Mouse (Mus musculus): ENCODE data around the gene Dchs2.

Gene Dchs2

DNA sequence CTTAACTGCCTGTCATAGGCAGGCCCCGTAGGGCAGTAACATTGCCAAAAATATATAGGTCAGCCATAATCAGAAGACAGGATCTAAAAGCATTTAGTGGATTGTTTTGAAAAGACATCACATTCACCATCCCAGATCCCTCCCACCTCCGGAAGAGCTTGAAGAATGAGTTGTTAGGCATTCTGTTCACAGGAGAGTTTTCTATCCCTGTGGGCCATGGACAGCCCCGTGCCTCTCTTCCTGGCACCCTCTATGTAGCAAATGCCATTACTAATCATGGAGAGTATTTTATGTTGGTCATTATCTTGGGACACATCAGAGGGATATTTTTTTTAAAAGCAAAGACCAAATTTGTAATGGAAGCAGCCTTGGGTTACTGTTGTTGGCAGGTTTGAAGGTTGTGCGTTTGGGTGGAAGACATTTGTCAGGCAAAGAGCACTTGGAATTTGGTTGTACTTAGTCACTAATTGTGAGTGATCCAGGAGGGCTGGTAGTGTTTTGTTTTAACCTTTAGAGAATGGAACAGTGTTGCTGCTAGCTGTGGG is 122.3 kb downstream of the Dchs2 start:
- in situ Hi-C loops (cut with MseI, MboI) = no loop called here

DNA sequence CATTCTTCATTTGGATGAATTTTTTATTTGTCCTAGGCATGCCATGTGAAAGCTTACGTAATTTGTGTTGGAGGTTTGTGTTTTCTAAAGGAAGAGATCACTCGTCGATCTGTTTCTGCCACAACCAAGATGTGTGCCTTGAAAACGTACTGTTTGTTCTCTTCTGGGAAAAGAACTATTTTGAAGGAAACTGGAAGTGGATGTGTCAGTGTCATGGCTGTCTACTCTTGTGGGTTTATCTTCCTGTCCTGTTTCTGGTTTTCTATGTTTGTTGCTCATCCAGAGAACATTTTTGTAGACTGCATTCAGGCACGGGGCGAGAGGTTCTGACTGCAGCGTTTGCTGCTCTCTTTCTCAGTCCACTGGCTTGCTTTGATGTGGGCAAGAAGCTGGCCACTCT is 124.2 kb downstream of the Dchs2 start:
- in situ Hi-C loops (cut with MseI, MboI) = no loop called here

DNA sequence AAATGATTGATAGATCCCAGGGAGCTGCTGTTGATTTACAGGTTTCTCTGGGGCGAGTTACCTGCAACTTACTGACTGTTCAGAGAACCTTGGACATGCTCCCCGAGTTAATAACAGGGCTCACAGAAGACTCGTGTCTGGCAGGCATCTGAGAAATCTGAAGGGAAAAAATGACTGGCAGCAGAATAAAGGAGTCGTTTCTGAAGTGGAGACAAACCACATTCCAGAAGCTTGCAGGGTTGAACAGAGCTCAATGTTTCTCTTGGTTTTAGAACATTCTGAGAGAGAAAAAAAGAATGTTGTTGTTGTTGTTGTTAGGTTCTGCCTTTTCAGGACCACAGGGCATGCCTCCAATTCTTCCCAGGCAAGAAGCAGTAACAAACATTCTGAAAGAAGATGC is 131.7 kb downstream of the Dchs2 start:
- in situ Hi-C loops (cut with MseI, MboI) = no loop called here

DNA sequence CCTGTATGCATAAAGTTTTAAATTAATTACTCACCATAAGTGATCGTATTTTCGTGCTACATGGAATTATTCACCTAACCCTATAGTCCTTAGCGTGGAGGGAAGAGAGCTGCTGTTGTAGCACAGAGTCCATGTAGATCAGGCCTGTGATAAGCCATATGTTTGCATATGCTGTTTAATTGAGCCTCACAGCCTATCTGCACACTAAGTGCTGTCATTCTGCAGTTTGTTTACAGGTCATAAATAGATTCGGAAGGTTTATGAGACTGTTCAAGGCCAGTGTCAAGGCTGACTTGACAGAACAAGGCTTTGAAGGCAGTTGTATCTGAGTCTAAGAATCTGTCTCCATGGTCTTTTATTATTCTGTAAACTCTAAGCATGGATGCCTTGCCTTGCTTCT is 138.3 kb downstream of the Dchs2 start:
- in situ Hi-C loops (cut with MseI, MboI) = no loop called here

DNA sequence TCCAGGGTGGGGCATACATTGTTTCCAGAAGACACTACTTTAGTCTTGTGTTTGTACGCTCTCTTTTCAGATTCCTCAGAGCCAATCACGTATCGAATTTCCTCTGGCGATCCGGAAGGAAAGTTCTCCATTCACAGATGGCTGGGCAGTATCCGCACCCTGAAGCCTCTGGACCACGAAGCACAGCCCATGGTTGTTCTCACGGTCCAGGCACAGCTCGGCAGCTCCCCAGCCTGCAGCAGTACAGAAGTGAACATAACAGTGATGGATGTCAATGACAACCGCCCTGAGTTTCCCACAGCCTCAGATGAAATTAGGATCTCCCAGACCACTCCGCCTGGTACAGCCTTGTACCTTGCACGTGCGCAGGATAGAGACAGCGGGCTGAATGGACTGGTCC is 142.5 kb downstream of the Dchs2 start:
- in situ Hi-C loops (cut with MseI, MboI) = loop anchor here (5.0 to 10.0 kb wide), 2 partner anchors 163 to 165 kb away; no protein-coding TSS in a partner anchor

DNA sequence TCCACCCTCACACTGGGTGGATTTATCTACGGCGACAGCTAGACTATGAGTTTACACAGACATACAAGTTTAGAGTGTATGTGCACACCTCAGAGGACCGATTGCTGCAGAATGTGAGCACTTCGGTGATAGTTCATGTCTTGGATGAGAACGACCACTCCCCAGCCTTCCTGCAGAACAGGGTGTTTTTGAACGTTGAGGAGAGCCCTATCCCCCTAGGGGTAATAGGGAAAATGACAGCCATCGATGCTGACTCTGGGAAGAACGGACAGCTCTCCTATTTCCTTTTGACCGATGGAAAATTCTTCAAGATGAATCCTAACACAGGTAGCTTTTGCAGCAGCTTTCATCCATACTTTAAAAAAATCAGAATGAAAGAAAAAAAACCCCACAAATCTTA is 143.2 kb downstream of the Dchs2 start:
- in situ Hi-C loops (cut with MseI, MboI) = loop anchor here (5.0 to 10.0 kb wide), 2 partner anchors 164 to 166 kb away; no protein-coding TSS in a partner anchor

DNA sequence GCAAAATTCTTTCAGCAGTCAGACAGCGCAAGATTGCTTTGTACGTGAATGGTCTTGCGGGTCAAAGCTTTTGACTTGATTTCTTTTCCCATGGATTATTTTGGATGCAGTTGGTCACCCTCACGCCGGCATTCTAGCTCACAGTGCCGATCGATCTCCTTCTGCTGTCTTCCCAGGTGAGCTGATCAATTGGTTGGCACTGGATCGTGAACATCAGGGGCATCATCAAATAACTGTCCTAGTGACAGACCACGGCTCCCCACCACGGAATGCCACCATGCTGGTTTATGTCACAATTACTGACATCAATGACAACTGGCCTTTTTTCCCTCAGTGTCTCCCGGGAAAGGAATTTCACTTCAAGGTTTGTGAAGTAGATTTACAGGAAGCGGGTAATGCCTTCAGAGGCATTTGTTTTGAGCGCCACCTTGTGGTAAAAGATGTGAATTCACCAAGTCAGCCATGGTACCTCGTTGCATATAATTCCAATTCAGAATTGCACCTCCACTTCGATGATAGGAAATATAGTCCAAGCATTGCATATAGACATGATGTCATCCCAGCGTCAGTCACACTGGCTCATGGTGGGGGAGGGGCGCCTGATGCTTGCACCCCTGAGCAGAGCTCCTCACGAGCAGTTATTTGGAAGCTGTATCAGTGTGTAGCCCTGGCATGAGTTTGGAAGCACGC is 146.0 kb downstream of the Dchs2 start:
- in situ Hi-C loops (cut with MseI, MboI) = loop anchor here (5.0 to 10.0 kb wide), 2 partner anchors 166 to 169 kb away; no protein-coding TSS in a partner anchor

DNA sequence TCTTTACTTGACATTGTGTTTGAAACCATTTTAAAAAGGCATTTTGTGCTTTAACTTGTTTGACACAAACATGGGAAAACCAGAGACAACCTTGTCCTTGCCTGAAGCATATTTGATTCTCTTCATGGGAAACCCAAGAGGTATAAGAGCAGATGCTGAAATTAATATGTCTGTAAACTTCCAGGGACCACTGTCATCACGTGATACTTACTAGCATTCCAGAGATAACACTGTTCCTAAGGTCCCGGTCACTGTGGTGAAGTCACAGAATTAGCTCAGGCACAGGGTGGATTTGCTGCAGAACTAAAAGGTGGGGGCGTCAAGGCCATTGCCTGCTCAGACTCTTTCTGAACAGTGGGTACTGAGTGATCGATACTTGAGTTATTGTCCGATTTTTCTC is 148.0 kb downstream of the Dchs2 start:
- in situ Hi-C loops (cut with MseI, MboI) = loop anchor here in 1 of 2 experiments (10.0 kb wide), 1 partner anchor 171 kb away; no protein-coding TSS in a partner anchor

DNA sequence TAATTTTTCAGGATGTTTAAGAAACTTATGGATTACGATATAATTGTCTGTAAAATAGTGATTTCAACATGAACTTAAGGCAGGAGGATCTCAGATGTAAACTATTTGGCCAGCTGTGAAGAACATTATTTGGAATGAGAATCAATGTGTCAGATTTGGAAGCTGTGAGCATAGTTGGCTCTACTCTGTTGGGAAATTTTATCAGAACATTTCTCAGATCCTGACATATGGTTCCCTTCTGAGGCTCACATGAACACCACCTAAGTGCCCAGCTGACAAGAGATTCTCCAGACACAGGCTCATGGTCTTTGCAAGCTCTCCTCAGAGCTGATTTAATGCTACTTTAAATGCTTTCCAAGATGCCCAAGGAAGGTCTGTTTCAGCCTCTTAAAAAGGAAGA is 156.1 kb downstream of the Dchs2 start:
- in situ Hi-C loops (cut with MseI, MboI) = loop anchor here in 1 of 2 experiments (10.0 kb wide), 1 partner anchor 411 kb away; no protein-coding TSS in a partner anchor

DNA sequence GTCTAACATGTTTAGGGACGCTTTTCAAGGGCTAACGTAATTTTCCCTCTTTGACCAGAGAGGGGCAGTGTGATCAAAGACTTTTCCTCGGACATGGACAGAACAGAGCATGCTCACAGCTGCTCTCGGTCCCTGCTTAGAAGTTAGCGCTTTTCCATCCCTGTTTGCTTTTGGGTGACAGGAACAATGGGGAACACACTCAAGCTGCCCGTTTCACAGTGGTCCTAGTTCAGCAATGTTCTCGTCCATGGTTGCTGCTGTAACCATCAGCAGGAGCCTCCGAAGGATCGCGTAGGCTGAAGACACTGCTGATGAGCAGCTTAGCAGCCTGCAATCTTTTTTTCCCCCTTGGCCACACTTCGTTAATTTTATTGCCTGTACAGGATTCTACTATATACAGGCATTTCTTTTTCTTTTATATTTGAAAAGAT is 159.2 kb downstream of the Dchs2 start:
- in situ Hi-C loops (cut with MseI, MboI) = loop anchor here in 1 of 2 experiments (10.0 kb wide), 1 partner anchor 408 kb away; no protein-coding TSS in a partner anchor

DNA sequence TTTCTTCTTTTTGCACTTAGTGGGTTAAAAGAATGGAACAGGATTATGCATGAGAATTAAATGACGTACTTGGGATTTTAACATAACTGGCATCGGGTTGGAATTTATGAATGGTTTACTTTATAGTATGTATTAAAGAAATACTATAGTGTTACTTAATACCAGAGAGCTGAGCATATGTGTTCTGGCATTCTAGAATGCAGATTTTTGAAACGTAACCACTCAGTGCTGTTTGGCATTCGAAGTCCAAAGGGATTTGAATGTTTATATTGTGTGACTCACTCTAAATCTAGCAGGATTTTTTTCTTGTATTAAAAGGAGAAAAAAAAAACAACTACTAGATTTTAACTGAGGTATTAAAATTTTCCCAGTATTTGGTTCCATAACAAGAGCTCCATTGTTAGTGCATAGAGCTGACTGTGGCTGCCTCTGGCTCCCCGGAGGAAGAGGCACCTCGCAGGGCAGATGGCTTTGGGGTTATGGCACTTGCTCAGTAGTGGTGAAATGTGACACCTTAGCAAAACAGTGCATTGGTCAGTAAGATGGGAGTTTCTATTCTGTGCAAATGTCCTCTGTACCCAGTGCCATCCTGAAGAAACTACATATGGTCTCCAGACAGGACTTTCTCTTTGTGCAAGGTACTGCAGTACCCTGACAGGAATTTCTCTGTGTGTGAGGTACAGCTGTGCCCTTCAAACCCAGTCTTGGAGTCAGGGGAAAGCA is 160.5 kb downstream of the Dchs2 start:
- in situ Hi-C loops (cut with MseI, MboI) = loop anchor here in 1 of 2 experiments (10.0 kb wide), 1 partner anchor 407 kb away; no protein-coding TSS in a partner anchor

DNA sequence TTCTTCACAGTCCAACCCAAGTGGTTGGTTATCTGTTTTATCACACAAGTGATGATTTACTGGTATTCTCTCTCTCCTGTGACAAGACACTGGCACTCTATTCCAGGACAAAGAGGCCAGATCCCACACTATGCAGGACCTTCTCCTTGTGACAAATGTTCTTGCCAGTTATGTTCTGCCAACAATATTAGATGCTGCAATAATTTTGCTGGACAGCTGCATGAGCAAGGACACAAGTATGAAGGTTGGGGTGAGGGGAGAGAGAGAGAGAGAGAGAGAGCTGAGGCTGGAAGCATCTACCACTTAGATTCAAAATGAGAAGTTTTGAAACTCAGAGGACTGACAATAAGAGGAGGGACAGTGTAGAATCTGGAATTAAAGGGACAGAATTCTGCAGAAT is 162.7 kb downstream of the Dchs2 start:
- in situ Hi-C loops (cut with MseI, MboI) = no loop called here

DNA sequence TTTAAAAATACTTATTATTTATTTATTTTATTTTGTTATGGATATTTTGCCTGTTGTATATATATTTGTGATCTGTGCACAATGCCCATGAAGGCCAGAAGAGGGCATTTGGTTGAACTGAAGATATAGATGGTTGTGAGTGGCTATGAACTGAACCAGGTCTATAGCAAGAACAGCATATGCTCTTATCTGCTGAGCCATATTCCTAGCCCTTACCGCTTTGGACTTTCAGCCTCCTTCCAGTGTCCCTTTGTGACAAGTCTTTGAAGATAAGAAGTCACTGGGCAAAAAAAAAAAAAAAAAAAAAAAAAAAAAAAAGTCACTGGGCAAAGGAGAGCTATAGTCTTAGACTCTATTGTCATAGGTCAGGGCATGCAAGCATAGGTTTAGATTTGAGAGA is 163.2 kb downstream of the Dchs2 start:
- in situ Hi-C loops (cut with MseI, MboI) = no loop called here

DNA sequence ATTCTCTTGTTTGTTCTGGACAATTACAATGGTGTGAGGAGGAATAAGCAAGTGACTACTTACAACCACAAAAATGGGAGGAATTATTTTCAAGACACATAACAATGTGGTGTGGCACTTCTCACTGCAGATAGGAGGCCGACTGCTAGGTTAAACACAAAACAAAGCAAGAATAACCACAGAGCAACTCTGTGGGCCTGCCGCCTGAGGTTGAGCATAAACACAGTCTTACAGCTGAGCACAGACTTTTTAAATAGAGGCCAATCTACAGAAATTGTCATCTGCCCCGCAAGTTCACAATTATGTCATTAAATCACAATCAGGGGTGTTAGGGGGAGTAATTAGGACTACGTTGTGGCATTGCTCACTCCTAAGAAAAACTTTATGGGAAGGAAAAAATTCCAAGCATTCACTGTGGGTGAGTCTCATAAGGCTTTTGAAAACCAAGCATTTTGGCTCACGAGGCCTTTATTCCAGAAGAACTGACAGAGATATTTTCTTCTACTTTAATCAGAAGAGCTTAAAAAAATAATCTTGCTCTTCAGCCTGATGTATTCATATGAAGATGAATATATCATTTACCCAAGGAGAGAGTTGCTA is 172.1 kb downstream of the Dchs2 start:
- in situ Hi-C loops (cut with MseI, MboI) = no loop called here

DNA sequence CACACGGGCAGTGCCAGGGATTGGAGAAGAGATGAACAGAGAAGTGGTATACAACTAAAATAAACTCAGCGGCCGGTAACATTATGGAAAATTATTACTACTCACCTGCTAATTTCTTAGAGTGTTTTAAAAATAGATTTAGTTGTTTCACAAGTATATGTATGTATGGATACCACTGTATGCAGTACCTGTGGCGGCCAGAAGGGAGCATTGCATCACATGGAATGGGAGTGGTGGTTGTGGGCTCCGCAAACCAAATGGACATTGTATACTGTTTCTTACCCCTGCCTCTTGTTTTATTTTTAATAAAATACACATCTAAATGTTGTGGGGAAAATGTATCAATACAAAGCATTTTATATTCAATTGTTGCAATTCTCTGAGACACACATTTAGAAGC is 176.1 kb downstream of the Dchs2 start:
- in situ Hi-C loops (cut with MseI, MboI) = no loop called here

DNA sequence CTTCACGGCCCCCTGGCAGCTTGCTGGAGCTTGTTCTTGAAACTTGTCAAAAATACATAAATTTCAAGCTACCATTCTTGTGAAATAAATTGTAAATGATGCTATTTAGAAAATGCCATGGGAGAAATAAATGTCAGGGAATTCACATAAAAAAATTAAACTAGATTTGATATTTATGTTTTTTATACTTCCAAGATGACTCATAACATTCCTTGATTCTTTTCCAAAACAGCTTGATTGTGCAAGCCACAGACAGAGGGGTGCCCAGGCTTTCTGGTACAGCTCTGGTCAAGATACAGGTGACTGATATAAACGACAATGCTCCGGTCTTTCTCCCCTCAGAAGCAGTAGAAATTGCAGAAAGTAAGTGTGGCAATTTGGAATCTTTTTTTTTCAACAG is 218.2 kb downstream of the Dchs2 start:
- in situ Hi-C loops (cut with MseI, MboI) = no loop called here

DNA sequence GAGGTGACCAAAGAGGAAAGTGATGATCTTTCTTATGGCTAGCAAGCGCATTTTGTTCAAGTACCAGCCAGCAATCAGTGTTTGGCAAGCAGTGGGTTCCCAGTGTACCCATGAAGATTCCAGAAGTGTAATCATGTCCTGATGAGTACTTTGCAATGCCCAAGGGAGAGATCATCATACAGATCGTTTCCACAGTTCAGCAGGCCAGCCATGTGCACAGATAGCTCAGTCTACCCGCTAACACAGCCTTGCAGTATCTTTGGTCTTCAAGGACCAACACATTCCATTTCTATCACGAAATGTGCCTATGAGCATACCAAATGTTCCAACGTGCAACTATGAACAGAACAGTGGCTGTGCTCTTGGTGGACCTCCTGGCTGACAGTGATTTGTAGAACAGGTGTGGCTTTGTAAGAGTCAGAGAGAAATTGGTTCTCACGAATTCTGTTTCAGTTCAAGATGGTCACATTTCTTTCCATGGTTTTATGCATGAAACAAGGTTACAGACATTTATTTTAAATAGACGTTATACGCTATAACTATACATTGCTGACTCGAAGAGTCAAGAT is 240.8 kb downstream of the Dchs2 start:
- in situ Hi-C loops (cut with MseI, MboI) = no loop called here

DNA sequence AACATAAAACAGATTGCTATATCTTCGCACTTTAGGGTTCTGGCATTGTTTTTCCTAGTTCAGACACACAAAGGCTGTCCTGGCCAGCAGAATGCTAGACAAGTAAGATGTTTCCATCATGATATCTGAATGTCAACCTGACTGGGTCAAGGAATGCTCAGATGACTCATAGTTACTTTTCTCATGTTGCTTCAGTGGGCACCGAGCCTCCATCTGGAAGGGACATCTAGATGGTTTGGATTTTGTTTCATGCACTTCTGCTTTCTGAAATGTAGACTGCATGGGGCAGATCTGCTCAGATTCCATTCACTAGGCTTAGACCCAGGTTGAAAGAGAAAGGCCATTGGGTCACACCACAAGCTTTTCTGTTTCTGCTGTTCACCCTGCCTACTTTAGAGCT is 242.1 kb downstream of the Dchs2 start:
- in situ Hi-C loops (cut with MseI, MboI) = no loop called here

DNA sequence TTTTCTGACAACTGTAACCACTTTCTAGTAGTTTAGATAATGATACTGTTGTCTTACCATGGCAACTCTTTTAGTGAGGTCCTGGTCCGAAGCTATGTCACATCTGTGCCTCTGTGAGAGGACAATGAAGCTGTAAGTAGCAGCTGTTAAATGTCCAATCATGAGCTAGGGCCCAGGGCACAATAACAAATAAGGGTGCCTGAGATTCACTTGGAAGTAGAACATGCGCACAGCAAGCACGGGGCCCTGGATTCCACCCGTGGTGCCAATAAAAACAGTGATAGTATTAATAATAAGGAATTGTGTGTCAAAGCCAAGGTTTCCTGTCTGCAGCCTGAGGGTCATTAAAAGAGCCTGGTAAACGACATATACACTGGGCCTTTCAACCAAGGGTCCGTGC is 246.6 kb downstream of the Dchs2 start:
- in situ Hi-C loops (cut with MseI, MboI) = no loop called here

DNA sequence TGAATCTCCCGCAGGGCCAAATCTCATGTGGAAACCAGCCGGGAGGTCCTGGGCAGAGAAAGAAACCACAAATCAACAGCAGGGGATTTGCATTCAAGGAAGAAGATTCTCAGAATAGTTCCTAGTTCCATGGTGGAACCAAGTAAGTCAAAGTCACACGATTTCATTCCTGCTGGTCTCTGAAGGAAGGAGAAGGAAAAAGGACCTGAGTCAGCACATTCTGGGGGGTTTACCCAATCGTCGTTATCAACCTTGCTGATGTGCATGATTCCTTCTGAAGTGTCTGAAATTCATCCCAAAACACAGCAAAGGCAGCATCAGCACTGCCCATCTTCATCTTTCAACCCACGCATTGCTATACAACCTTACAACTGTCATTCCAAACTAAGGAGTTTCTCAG is 249.1 kb downstream of the Dchs2 start:
- in situ Hi-C loops (cut with MseI, MboI) = no loop called here

Measured in mouse trophoblast stem cell (cell line).